Mouse (Mus musculus) limb, embryonic 15.5 days (tissue): ENCODE measurements around the gene Rdh11. TPM values are rescaled to one million over a fixed set of nuclear protein-coding genes. Genes with fewer than 3 reads are reported as not detected.
A peak's percentile ranks its signal among the peaks of the same experiment; 100 is the strongest.

Source experiments
- ATAC-seq: fragments of 200-750 bp; cut with Nextera tagmentation; 2 replicates; pipeline ENCODE4 v1.8.0; 2017; ENCODE audit warnings: low read depth, moderate TSS enrichment; ENCODE audit not compliant: insufficient number of reproducible peaks, low FRiP score, low TSS enrichment
- H3K27ac ChIP-seq: fragments of 300-500 bp; sonication (generic); 2 replicates; pipeline ENCODE4 v1.5.1; 2015; ENCODE audit warnings: moderate library complexity, mild to moderate bottlenecking, inconsistent platforms
- H3K27me3 ChIP-seq: fragments of 300-500 bp; sonication (generic); 2 replicates; pipeline ENCODE4 v1.6.1; 2015; ENCODE audit warnings: inconsistent platforms
- H3K36me3 ChIP-seq: fragments of 300-500 bp; sonication (generic); 2 replicates; pipeline ENCODE4 v1.6.1; 2015; ENCODE audit warnings: inconsistent platforms
- H3K4me1 ChIP-seq: fragments of 300-500 bp; sonication (generic); 2 replicates; pipeline ENCODE4 v1.6.1; 2015; ENCODE audit warnings: inconsistent platforms
- H3K4me2 ChIP-seq: fragments of 300-500 bp; sonication (generic); 2 replicates; pipeline ENCODE4 v1.6.1; 2015; ENCODE audit warnings: mild to moderate bottlenecking, inconsistent platforms
- H3K4me3 ChIP-seq: fragments of 300-500 bp; sonication (generic); 2 replicates; pipeline ENCODE4 v1.5.1; 2015; ENCODE audit warnings: mild to moderate bottlenecking, inconsistent platforms
- H3K9ac ChIP-seq: fragments of 300-500 bp; sonication (generic); 2 replicates; pipeline ENCODE4 v1.6.1; 2015; ENCODE audit warnings: inconsistent platforms
- H3K9me3 ChIP-seq: fragments of 300-500 bp; sonication (generic); 2 replicates; pipeline ENCODE4 v1.6.1; 2016; ENCODE audit warnings: inconsistent platforms
- WGBS: fragments of 180-500 bp; shearing (Covaris S2); methylation state at CpG from one replicate; pipeline ENCODE4 v1.1.7; 2015; 5-methylcytosine and 5-hydroxymethylcytosine counted together
- polyA plus RNA-seq: library from polyadenylated mRNA; unstranded; fragments of >200 nt; fragmentation: Nextera tagmentation; extraction: Ambion mirVana; gene quantifications from 2 replicates; pipeline ENCODE4 v1.2.1, GENCODE M21; 2015

Gene Rdh11
- polyA plus RNA-seq, 1 experiment from 2014 or later = 26.6 TPM

DNA sequence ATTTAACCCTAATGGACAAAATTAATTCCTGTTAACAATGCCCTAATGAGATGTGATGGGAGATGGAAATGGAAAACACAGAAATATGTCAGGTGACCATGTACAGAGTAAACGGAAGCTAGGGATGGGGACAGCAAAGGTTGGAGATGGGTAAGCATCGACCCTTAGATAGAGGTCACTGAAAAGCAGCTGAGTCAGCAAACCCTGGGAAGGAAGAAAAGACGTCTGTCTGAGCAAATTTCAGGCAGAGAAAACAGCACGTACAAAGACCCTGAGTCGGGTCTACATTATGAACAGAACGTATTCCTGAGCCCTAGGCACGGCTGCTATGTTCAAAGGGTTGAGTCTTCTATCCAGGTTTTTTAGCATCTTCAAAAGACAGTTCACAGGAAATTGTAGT lies 55.1 kb downstream of the Rdh11 start:
- no peaks in the 10 kb centered on the region for H3K4me1 ChIP-seq
- H3K4me2 ChIP-seq = no peak overlapping the region
- H3K27me3 ChIP-seq = peaks cover 17% of the 10 kb centered on the region
- H3K27ac ChIP-seq = no peak overlapping the region
- no peak overlapping the region for H3K9ac ChIP-seq
- no peaks in the 10 kb centered on the region for H3K9me3 ChIP-seq
- H3K4me3 ChIP-seq = no peak overlapping the region
- H3K36me3 ChIP-seq = no peaks in the 10 kb centered on the region
- no peak for ATAC-seq
- 78% methylated on average over 7 of the region's 7 CpGs for WGBS

DNA sequence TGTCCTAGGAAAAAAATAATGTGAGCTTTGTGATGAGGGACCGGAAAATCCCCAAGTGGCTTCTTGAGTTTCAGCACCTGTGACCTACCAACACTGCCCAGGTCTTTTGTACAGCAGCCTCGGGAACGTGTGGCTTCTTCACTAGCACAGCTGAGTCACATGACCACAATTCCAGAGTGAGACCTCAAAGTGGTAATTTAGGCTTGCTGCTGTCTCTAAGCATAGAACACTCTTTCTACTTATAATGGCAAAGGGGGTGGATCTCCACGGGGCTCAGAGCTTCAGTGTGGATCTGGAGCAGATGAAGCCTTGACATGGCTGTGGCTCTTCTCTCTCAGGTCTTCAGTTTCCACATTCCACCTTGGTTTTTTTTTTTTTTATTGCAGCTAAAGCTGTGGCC lies 57.0 kb downstream of the Rdh11 start:
- Histone ChIP-seq H3K27me3 (peaks cover 36% of the 10 kb centered on the region), H3K4me2 (no peak overlapping the region), H3K36me3 (no peaks in the 10 kb centered on the region), H3K4me3 (no peak overlapping the region), H3K4me1 (peaks cover 16% of the 10 kb centered on the region), H3K9ac (no peak overlapping the region), H3K27ac (no peak overlapping the region), H3K9me3 (no peaks in the 10 kb centered on the region)
- no peak for ATAC-seq
- 28% methylated on average over 4 of the region's 4 CpGs for WGBS

DNA sequence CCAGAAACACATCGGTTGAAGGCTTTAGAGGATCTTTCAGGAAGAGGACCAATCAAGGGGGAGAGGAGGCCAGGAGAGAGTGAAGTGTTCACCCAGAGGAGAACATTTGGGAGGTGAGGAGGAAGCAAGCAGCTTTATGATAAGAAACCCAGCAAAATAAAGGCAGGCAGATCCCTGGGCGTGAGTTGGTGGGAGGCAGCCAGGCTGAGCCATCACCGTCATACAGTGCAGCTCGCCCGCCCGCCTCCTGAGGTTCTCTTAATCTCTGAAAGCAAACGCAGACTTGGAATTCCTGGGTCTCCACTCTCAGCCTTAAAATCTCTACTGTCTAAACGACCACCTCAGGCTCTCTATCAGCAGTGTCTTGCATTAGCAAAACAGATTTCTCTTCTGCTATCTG lies 57.4 kb downstream of the Rdh11 start:
- H3K4me1 ChIP-seq = peaks cover 16% of the 10 kb centered on the region
- H3K4me3 ChIP-seq = no peak overlapping the region
- 45% methylated on average over 8 of the region's 8 CpGs for WGBS
- no peak for ATAC-seq
- no peaks in the 10 kb centered on the region for H3K36me3 ChIP-seq
- no peak overlapping the region for H3K27ac ChIP-seq
- H3K9ac ChIP-seq = no peak overlapping the region
- H3K4me2 ChIP-seq = no peak overlapping the region
- no peaks in the 10 kb centered on the region for H3K9me3 ChIP-seq
- peaks cover 39% of the 10 kb centered on the region for H3K27me3 ChIP-seq

DNA sequence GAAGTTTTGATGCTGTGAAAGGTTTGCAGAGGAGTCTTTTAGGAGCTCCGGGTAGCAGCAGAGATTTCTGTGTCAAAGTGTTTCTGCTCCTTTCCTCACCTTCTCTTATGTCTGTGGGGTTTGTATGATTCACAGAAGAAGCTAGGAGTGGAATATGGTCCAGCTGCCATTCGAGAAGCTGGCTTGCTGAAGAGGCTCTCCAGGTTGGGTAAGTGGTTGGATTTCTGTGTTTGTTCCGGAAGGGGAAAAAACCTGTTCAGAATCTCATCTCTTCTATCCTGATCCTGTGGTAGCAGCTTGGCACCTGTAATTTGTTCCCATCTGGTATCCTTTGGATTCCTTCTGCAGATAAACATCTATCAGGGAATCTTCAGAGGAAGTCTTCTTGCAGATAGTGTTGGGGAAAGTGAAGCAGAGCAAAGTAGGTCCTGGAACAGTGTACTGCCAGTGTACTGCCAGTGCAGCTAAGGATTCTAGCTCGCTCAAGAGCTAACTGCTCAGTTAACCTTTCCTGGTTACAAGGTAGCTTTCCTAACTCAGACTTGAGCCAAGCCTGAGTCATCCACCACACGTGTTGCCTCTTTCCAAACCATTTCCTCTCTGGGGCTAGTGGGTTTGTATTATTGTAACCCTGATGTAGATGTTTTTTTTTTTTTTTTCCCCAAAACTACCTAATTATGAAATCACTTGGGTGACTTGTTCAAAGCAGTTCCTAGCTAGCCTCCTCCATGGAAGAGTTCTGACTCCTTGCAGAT lies 60.2 kb downstream of the Rdh11 start:
- Histone ChIP-seq H3K27ac (no peak overlapping the region), H3K9me3 (no peaks in the 10 kb centered on the region), H3K27me3 (peaks cover 42% of the 10 kb centered on the region), H3K36me3 (no peaks in the 10 kb centered on the region), H3K4me1 (peaks cover 16% of the 10 kb centered on the region), H3K9ac (no peak overlapping the region), H3K4me3 (peak overlapping the region; percentile 45; the same call in 1 of the 2 replicates), H3K4me2 (peak overlapping the region; percentile 91; the same call in 1 of the 2 replicates)
- WGBS = 33% methylated on average over 5 of the region's 5 CpGs
- ATAC-seq = no peak

DNA sequence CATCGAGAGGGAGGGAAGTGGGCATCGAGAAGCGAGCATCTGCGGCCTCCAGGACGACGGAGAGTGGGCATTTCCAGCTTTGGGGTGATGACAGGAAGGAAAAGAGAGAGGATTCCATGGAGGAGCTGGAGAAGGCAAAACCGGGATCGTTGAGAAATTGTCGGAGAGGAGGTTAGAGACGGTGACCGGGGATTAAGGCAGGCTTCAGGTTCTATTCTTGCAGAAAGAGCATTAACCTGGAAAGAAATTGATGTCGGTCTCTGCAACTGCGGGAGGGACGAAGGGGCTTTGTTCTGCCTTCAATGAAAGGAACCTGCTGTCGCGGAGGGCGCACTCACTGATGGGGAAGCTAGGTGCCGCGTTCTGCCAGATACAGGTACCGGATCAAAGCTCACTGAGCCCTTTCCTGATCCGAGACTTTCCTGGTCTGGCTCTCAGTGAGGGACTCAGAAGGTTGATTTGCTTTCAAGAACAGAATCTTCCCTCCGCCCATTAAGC lies 60.9 kb downstream of the Rdh11 start:
- peak overlapping the region; percentile 23; the same call in 1 of the 2 replicates for H3K9ac ChIP-seq
- under 1% methylated on average over 22 of the region's 22 CpGs for WGBS
- H3K27me3 ChIP-seq = peaks cover 42% of the 10 kb centered on the region
- H3K4me3 ChIP-seq = peak overlapping the region; percentile 45
- no peaks in the 10 kb centered on the region for H3K9me3 ChIP-seq
- H3K4me2 ChIP-seq = peak overlapping the region; percentile 91
- peaks cover 16% of the 10 kb centered on the region for H3K4me1 ChIP-seq
- H3K36me3 ChIP-seq = no peaks in the 10 kb centered on the region
- no peak overlapping the region for H3K27ac ChIP-seq
- ATAC-seq = no peak

DNA sequence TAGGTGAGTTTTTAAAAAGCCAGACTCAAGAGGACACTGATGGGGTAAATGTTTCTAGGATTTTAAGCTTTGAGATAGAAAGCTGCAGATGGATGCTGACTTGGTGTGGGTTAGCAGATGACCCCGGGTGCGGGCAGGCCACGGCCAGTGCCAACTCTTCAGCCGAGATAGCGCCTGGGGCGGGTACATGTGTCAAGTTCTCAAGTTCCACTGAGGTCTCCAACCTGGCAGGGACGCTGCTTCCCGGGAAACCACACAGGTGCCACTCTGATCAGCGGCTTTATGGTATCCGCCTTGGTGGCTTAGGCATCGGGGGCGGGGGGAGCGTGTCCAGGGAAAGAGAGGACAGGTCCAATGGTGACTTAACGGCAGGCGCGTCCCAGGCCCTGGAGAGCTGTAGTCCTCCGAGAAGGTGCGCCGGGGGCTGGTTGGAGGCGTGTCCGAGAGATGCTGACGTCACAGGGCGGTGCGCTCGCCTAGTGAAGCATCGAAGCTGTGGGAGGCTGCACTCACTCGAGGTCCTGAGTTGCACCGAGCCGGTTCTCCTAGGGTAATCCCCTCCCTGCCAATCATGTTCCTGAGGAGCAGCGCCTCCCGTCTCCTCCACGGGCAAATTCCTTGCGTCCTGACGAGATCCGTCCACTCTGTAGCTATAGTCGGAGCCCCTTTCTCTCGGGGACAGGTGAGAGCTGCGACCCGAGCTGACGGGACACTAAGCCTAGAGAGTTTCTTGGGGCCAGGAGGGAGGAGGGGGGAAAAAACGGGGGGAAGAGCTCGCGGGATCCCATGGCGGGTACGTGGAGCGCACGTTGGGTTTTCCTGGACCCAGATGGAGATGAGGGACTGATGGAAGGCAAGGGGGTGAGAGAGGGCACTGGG lies 61.6 kb downstream of the Rdh11 start, which contains the start of gene Arg2:
Gene Arg2 (plus strand): TSS at position 479 of the 879 bp plus-strand sequence.
- H3K4me1 ChIP-seq = peaks cover 16% of the 10 kb centered on the region
- H3K27me3 ChIP-seq = peaks cover 42% of the 10 kb centered on the region
- no peaks in the 10 kb centered on the region for H3K9me3 ChIP-seq
- no peaks in the 10 kb centered on the region for H3K36me3 ChIP-seq
- peak within 1 kb of the TSS; percentile 91 for H3K4me2 ChIP-seq
- peak within 1 kb of the TSS; percentile 45 for H3K4me3 ChIP-seq
- WGBS = under 1% methylated on average over 47 of the region's 47 CpGs
- ATAC-seq = 0 out of 2 replicates have a peak, but pooled peaks have one; percentile 65
- H3K27ac ChIP-seq = no peak within 1 kb of the TSS
- peak within 1 kb of the TSS; percentile 23; the same call in 1 of the 2 replicates for H3K9ac ChIP-seq

Other genes with a start within 250 kb of the Rdh11 start
- gene Tmem229b, start 184.7 kb downstream of the Rdh11 start, polyA plus RNA-seq = 5.8 and 6.0 TPM in 2 replicates
- 3.4 TPM in 2 replicates for gene Plekhh1, start 163.1 kb downstream of the Rdh11 start, polyA plus RNA-seq
- 35.4 and 36.1 TPM in 2 replicates for gene Pigh, start 102.6 kb downstream of the Rdh11 start, polyA plus RNA-seq
- gene Arg2, start 61.5 kb downstream of the Rdh11 start, polyA plus RNA-seq = 0.70 and 0.72 TPM in 2 replicates
- gene Vti1b, start 19.6 kb downstream of the Rdh11 start, polyA plus RNA-seq = 104 and 113 TPM in 2 replicates
- 47.1 and 51.3 TPM in 2 replicates for gene Rdh12, start 16.6 kb upstream of the Rdh11 start, polyA plus RNA-seq
- 11.9 and 12.0 TPM in 2 replicates for gene Zfyve26, start 104.0 kb upstream of the Rdh11 start, polyA plus RNA-seq
- gene Rad51b, start 105.0 kb upstream of the Rdh11 start, polyA plus RNA-seq = 5.2 and 5.3 TPM in 2 replicates